Mouse (Mus musculus) intestine, embryonic 16.5 days (tissue): ENCODE data around the gene Mettl27. TPM values are rescaled to one million over a fixed set of nuclear protein-coding genes. Genes with fewer than 3 reads are reported as not detected.

Source experiments
- ATAC-seq: fragments of 200-750 bp; cut with Nextera tagmentation; 2 replicates; pipeline ENCODE4 v1.8.0; 2017; ENCODE audit warnings: moderate TSS enrichment, moderate library complexity
- H3K27ac ChIP-seq: fragments of 300-500 bp; sonication (generic); 2 replicates; pipeline ENCODE4 v1.5.1; 2014; ENCODE audit warnings: mild to moderate bottlenecking, low read length
- H3K27me3 ChIP-seq: fragments of 300-500 bp; sonication (generic); replicated peaks from 2 replicates; pipeline ENCODE4 v1.6.1; 2014; ENCODE audit warnings: low read length, control low read depth, mixed read lengths; ENCODE audit not compliant: control insufficient read depth, insufficient read depth
- H3K36me3 ChIP-seq: fragments of 300-500 bp; sonication (generic); 2 replicates; pipeline ENCODE4 v1.6.1; 2014; ENCODE audit warnings: low read length, control low read depth; ENCODE audit not compliant: control insufficient read depth, insufficient read depth
- H3K4me1 ChIP-seq: fragments of 300-500 bp; sonication (generic); 2 replicates; pipeline ENCODE4 v1.6.1; 2014; ENCODE audit warnings: low read length, control low read depth, mixed read lengths; ENCODE audit not compliant: control insufficient read depth, insufficient read depth
- H3K4me2 ChIP-seq: fragments of 300-500 bp; sonication (generic); 2 replicates; pipeline ENCODE4 v1.6.1; 2014; ENCODE audit warnings: low read depth, low read length, control low read depth
- H3K4me3 ChIP-seq: fragments of 300-500 bp; sonication (generic); 2 replicates; pipeline ENCODE4 v1.5.1; 2014; ENCODE audit warnings: mild to moderate bottlenecking, low read length
- H3K9ac ChIP-seq: fragments of 300-500 bp; sonication (generic); 2 replicates; pipeline ENCODE4 v1.6.1; 2014; ENCODE audit warnings: low read depth, low read length
- H3K9me3 ChIP-seq: fragments of 300-500 bp; sonication (generic); 2 replicates; pipeline ENCODE4 v1.6.1; 2016; ENCODE audit warnings: low read length, control low read depth; ENCODE audit not compliant: control insufficient read depth
- WGBS: fragments of 180-500 bp; shearing (Covaris S2); extraction: QIAGEN DNeasy Blood & Tissue Kit; methylation state at CpG from one replicate; pipeline ENCODE4 v1.1.7; 2014; 5-methylcytosine and 5-hydroxymethylcytosine counted together
- polyA plus RNA-seq: library from polyadenylated mRNA; unstranded; fragments of >200 nt; fragmentation: Nextera tagmentation; extraction: Ambion mirVana; gene quantifications from 2 replicates; pipeline ENCODE4 v1.2.1, GENCODE M21; 2015

Mettl27 gene
- polyA plus RNA-seq, 1 experiment from 2014 or later: 27.2 TPM

- Histone ChIP-seq H3K9ac (peak within 1 kb of the TSS; percentile 76), H3K4me1 (peaks cover 33% of the 10 kb centered on the region), H3K4me2 (peak within 1 kb of the TSS; percentile 57), H3K9me3 (no peaks in the 10 kb centered on the region), H3K27ac (peak within 1 kb of the TSS; percentile 95), H3K36me3 (no peaks in the 10 kb centered on the region), H3K27me3 (peaks cover 14% of the 10 kb centered on the region), H3K4me3 (peak within 1 kb of the TSS; percentile 55)
- peak; percentile 89 for ATAC-seq
- 1% methylated on average over 25 of the region's 25 CpGs for WGBS
These were observed 53.6 kb downstream of the Mettl27 start, which contains the start of gene Cldn3 for GRCm38 (mm10) chr5:134985633-134986297. Gene Cldn3, plus strand, starts transcription at chr5:134986214.

- peak overlapping the region; percentile 76 for H3K9ac ChIP-seq
- H3K9me3 ChIP-seq: no peaks in the 10 kb centered on the region
- H3K4me2 ChIP-seq: peak overlapping the region; percentile 57
- peaks cover 32% of the 10 kb centered on the region for H3K4me1 ChIP-seq
- no peaks in the 10 kb centered on the region for H3K36me3 ChIP-seq
- peak; percentile 16 for ATAC-seq
- WGBS: 3% methylated on average over 79 of the region's 79 CpGs
- peak overlapping the region; percentile 55 for H3K4me3 ChIP-seq
- H3K27ac ChIP-seq: peak overlapping the region; percentile 95
- peaks cover 14% of the 10 kb centered on the region for H3K27me3 ChIP-seq
These were observed 54.4 kb downstream of the Mettl27 start for GRCm38 (mm10) chr5:134986298-134987268.

DNA sequence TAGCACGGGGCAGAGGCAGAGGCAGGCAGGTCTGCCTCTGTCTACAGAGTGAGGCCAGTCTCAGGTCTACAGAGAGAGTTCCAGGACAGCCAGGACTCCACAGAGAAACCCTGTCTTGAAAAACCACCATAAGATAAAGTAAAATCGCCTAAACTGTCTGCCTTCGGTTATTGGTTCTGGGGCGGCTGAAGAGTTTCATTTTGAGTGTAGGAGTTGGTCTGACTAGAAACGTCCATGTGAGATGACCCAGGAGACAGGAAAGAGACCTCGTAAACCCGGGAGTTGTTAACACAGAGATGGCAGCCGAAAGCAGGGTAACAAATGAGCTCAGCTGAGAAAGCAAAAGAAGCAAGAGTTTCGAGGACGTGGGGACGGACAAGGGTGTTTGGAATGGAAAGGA, 57.0 kb downstream of the Mettl27 start:
- WGBS: 45% methylated on average over 11 of the region's 11 CpGs
- Histone ChIP-seq H3K36me3 (no peaks in the 10 kb centered on the region), H3K4me1 (peaks cover 25% of the 10 kb centered on the region), H3K27me3 (peaks cover 14% of the 10 kb centered on the region), H3K9me3 (no peaks in the 10 kb centered on the region), H3K4me2 (peak overlapping the region; percentile 43), H3K4me3 (peak overlapping the region; percentile 34), H3K27ac (peak overlapping the region; percentile 48), H3K9ac (peak overlapping the region; percentile 59)
- ATAC-seq: no peak

- Histone ChIP-seq H3K9ac (no peak overlapping the region), H3K4me1 (peaks cover 23% of the 10 kb centered on the region), H3K4me2 (no peak overlapping the region), H3K27me3 (peaks cover 14% of the 10 kb centered on the region), H3K9me3 (no peaks in the 10 kb centered on the region), H3K36me3 (no peaks in the 10 kb centered on the region), H3K27ac (no peak overlapping the region), H3K4me3 (no peak overlapping the region)
- no peak for ATAC-seq
- WGBS: 56% methylated on average over 6 of the region's 6 CpGs
These were observed 57.6 kb downstream of the Mettl27 start for GRCm38 (mm10) chr5:134989741-134990140.

Other genes with a start within 250 kb of the Mettl27 start
- gene Limk1, start 243.8 kb upstream of the Mettl27 start, polyA plus RNA-seq: 3.4 and 3.8 TPM in 2 replicates
- gene Eln, start 185.0 kb upstream of the Mettl27 start, polyA plus RNA-seq: 50.5 and 65.8 TPM in 2 replicates
- gene Tmem270, start 25.6 kb upstream of the Mettl27 start, polyA plus RNA-seq: not detected in 2 replicates
- gene Cldn13, start 16.8 kb upstream of the Mettl27 start, polyA plus RNA-seq: 2.1 and 6.4 TPM in 2 replicates
- 48.7 and 54.2 TPM in 2 replicates for gene Cldn4, start 14.6 kb downstream of the Mettl27 start, polyA plus RNA-seq
- 187 and 217 TPM in 2 replicates for gene Cldn3, start 53.8 kb downstream of the Mettl27 start, polyA plus RNA-seq
- 102 and 106 TPM in 2 replicates for gene Abhd11, start 76.8 kb downstream of the Mettl27 start, polyA plus RNA-seq
- gene Stx1a, start 91.1 kb downstream of the Mettl27 start, polyA plus RNA-seq: 11.9 and 13.4 TPM in 2 replicates
- gene Dnajc30, start 131.8 kb downstream of the Mettl27 start, polyA plus RNA-seq: 33.9 and 39.2 TPM in 2 replicates
- 84.6 and 109 TPM in 2 replicates for gene Bud23, start 132.6 kb downstream of the Mettl27 start, polyA plus RNA-seq
- 2.9 TPM in 2 replicates for gene Vps37d, start 145.9 kb downstream of the Mettl27 start, polyA plus RNA-seq
- 8.2 and 9.5 TPM in 2 replicates for gene Mlxipl, start 157.5 kb downstream of the Mettl27 start, polyA plus RNA-seq
- gene Tbl2, start 217.3 kb downstream of the Mettl27 start, polyA plus RNA-seq: 26.1 and 27.4 TPM in 2 replicates
- 53.7 and 54.7 TPM in 2 replicates for gene Bcl7b, start 235.9 kb downstream of the Mettl27 start, polyA plus RNA-seq